Mouse (Mus musculus) MEL (cell line): ENCODE data around the gene Tspan4. TPM values are rescaled to one million over a fixed set of nuclear protein-coding genes. Genes with fewer than 3 reads are reported as not detected.

Source experiments
- DNase-seq: peaks from one replicate; pipeline ENCODE4 v3.0.0; 2011; ENCODE audit warnings: low read depth, low spot score
- H3K27ac ChIP-seq: 2 replicates; pipeline ENCODE4 v1.5.1; 2012; ENCODE audit warnings: low read depth, mild to moderate bottlenecking, control low read depth, low read length, moderate library complexity; ENCODE audit not compliant: control insufficient read depth
- H3K27me3 ChIP-seq, 2 experiments: fragments of 150-350 bp in 1 of 2; sonication (generic) in 1 of 2; 2 replicates each; pipeline ENCODE4 v1.6.1; 2012; ENCODE audit warnings: low read length in 2 of 2, mild to moderate bottlenecking in 2 of 2, improper control_type of control experiment in 1 of 2, moderate library complexity in 1 of 2; ENCODE audit not compliant: insufficient read depth in 2 of 2, control insufficient read depth in 1 of 2
- H3K36me3 ChIP-seq, 2 experiments: 2 replicates each; pipeline ENCODE4 v1.6.1; 2012 to 2014; ENCODE audit warnings: low read length in 2 of 2, improper control_type of control experiment in 1 of 2, inconsistent platforms in 1 of 2, mild to moderate bottlenecking in 1 of 2; ENCODE audit not compliant: insufficient read depth in 2 of 2, control insufficient read depth in 1 of 2
- H3K4me1 ChIP-seq, 2 experiments: fragments of 150-350 bp in 1 of 2; sonication (generic) in 1 of 2; 2 replicates each; pipeline ENCODE4 v1.6.1; 2012; ENCODE audit warnings: low read length in 2 of 2, improper control_type of control experiment in 1 of 2, mild to moderate bottlenecking in 1 of 2; ENCODE audit not compliant: insufficient read depth in 2 of 2, control insufficient read depth in 1 of 2
- H3K4me3 ChIP-seq, 2 experiments: fragments of 150-350 bp in 1 of 2; sonication (generic) in 1 of 2; 2 replicates each; pipeline ENCODE4 v1.5.1; 2012; ENCODE audit warnings: low read depth in 2 of 2, low read length in 2 of 2, mild to moderate bottlenecking in 2 of 2, moderate library complexity in 2 of 2, control low read depth in 1 of 2, improper control_type of control experiment in 1 of 2; ENCODE audit not compliant: control insufficient read depth in 1 of 2, insufficient read depth in 1 of 2
- H3K79me2 ChIP-seq: 2 replicates; pipeline ENCODE4 v1.6.1; 2012; ENCODE audit warnings: mild to moderate bottlenecking, low read length, moderate library complexity; ENCODE audit not compliant: control insufficient read depth, poor library complexity, insufficient read depth
- H3K9ac ChIP-seq: 2 replicates; pipeline ENCODE4 v1.6.1; 2012; ENCODE audit warnings: low read depth, mild to moderate bottlenecking, control low read depth, low read length, moderate library complexity; ENCODE audit not compliant: control insufficient read depth, poor library complexity, severe bottlenecking
- H3K9me3 ChIP-seq: fragments of 150-350 bp; sonication (generic); replicated peaks from 2 replicates; pipeline ENCODE4 v1.6.1; 2012; ENCODE audit warnings: mild to moderate bottlenecking, low read length, improper control_type of control experiment, moderate library complexity; ENCODE audit not compliant: insufficient read depth
- E2F4 ChIP-seq: IDR thresholded peaks from 2 replicates; pipeline ENCODE4 v1.6.1; 2011; ENCODE audit warnings: low read depth, low read length, improper control_type of control experiment, borderline replicate concordance
- ELF1 ChIP-seq: IDR thresholded peaks from 2 replicates; pipeline ENCODE4 v1.6.1; 2014; ENCODE audit warnings: low read depth, mild to moderate bottlenecking, inconsistent platforms, low read length, improper control_type of control experiment, moderate library complexity
- EP300 ChIP-seq, 2 experiments: IDR thresholded peaks; 2 replicates each; pipeline ENCODE4 v1.6.1; 2011; ENCODE audit warnings: improper control_type of control experiment in 2 of 2, low read length in 2 of 2, low read depth in 1 of 2, mild to moderate bottlenecking in 1 of 2
- GATA1 ChIP-seq: IDR thresholded peaks from 2 replicates; pipeline ENCODE4 v1.6.1; 2011; ENCODE audit warnings: low read depth, low read length, improper control_type of control experiment
- HCFC1 ChIP-seq: IDR thresholded peaks from 2 replicates; pipeline ENCODE4 v1.6.1; 2012; ENCODE audit warnings: low read depth, mild to moderate bottlenecking, inconsistent platforms, low read length, improper control_type of control experiment, moderate library complexity
- JUND ChIP-seq: IDR thresholded peaks from 2 replicates; pipeline ENCODE4 v1.6.1; 2011; ENCODE audit warnings: low read depth, mild to moderate bottlenecking, improper control_type of control experiment, low read length
- MAZ ChIP-seq: IDR thresholded peaks from 2 replicates; pipeline ENCODE4 v1.6.1; 2012; ENCODE audit warnings: low read depth, mild to moderate bottlenecking, inconsistent platforms, low read length, improper control_type of control experiment
- MYB ChIP-seq: IDR thresholded peaks from 2 replicates; pipeline ENCODE4 v1.6.1; 2011; ENCODE audit warnings: mild to moderate bottlenecking, low read depth, low read length, improper control_type of control experiment
- NELFE ChIP-seq: IDR thresholded peaks from 2 replicates; pipeline ENCODE4 v1.6.1; 2011; ENCODE audit warnings: low read depth, low read length, improper control_type of control experiment
- POLR2AphosphoS2 ChIP-seq: IDR thresholded peaks from 2 replicates; pipeline ENCODE4 v1.6.1; 2011; ENCODE audit warnings: low read length, improper control_type of control experiment
- RAD21 ChIP-seq: IDR thresholded peaks from 2 replicates; pipeline ENCODE4 v1.6.1; 2011; ENCODE audit warnings: mild to moderate bottlenecking, low read depth, low read length, improper control_type of control experiment
- RCOR1 ChIP-seq: IDR thresholded peaks from 2 replicates; pipeline ENCODE4 v1.6.1; 2012; ENCODE audit warnings: low read depth, mild to moderate bottlenecking, inconsistent platforms, low read length, improper control_type of control experiment
- SIN3A ChIP-seq: IDR thresholded peaks from 2 replicates; pipeline ENCODE4 v1.6.1; 2012; ENCODE audit warnings: low read length, improper control_type of control experiment, inconsistent platforms
- SMC3 ChIP-seq: IDR thresholded peaks from 2 replicates; pipeline ENCODE4 v1.6.1; 2011; ENCODE audit warnings: low read depth, low read length, improper control_type of control experiment
- TAL1 ChIP-seq: IDR thresholded peaks from 2 replicates; pipeline ENCODE4 v1.6.1; 2012; ENCODE audit warnings: mild to moderate bottlenecking, inconsistent platforms, low read length, moderate library complexity, mixed read lengths
- TBP ChIP-seq: IDR thresholded peaks from 2 replicates; pipeline ENCODE4 v1.8.0; 2011; ENCODE audit warnings: low read depth, low read length, improper control_type of control experiment
- TCF12 ChIP-seq: IDR thresholded peaks from 2 replicates; pipeline ENCODE4 v1.6.1; 2014; ENCODE audit warnings: low read depth, mild to moderate bottlenecking, inconsistent platforms, low read length, improper control_type of control experiment, moderate library complexity
- USF2 ChIP-seq, 2 experiments: IDR thresholded peaks; 2 replicates each; pipeline ENCODE4 v1.6.1; 2011 to 2012; ENCODE audit warnings: improper control_type of control experiment in 2 of 2, low read length in 2 of 2, borderline replicate concordance in 1 of 2, inconsistent platforms in 1 of 2, low read depth in 1 of 2, mild to moderate bottlenecking in 1 of 2; ENCODE audit not compliant: insufficient read depth in 1 of 2
- ZKSCAN1 ChIP-seq: IDR thresholded peaks from 2 replicates; pipeline ENCODE4 v1.6.1; 2012; ENCODE audit warnings: low read depth, mild to moderate bottlenecking, inconsistent platforms, low read length, improper control_type of control experiment, moderate library complexity
- ZNF384 ChIP-seq: IDR thresholded peaks from 2 replicates; pipeline ENCODE4 v1.6.1; 2012; ENCODE audit warnings: low read depth, mild to moderate bottlenecking, inconsistent platforms, low read length, improper control_type of control experiment
- polyA plus RNA-seq, 2 experiments: library from polyadenylated mRNA; stranded (reverse) in 1 of 2; unstranded in 1 of 2; fragments of >175 nt in 1 of 2; fragments of >200 nt in 1 of 2; gene quantifications; 2 replicates each; pipeline versions ENCODE4 v1.2.1 to v1.2.4; 2012; ENCODE audit warnings: low replicate concordance in 2 of 2, low read depth in 1 of 2; ENCODE audit not compliant: insufficient read length in 2 of 2, insufficient read depth in 1 of 2, missing spikeins in 1 of 2
- total RNA-seq: library from RNA; depleted of rRNA; stranded (reverse); fragments of 300-350 nt; gene quantifications from 2 replicates; pipeline ENCODE4 v1.2.3, GENCODE M21; 2012

The Tspan4 gene
- total and polyA plus RNA-seq, 3 experiments = 97.9 to 110 TPM; not detected in 1

DNA sequence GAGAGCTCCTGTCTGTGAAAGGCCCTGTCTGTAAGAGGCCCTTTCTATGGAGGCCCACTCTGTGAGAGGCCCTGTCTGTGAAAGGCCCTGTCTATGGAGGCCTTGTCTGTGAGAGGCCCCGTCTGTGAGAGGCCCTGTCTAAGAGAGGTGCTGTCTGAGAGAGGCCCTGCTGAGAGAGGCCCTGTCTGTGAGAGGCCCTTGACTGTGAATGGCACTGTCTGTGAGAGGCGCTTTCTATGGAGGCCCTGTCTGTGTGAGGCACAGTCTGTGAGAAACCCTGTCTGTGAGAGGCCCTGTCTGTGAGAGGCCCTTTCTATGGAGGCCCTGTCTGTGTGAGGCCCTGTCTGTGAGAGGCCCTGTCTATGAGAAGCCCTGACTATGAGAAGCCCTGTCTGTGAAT is 31.2 kb downstream of the Tspan4 start:
- Histone ChIP-seq H3K4me3 (no peak overlapping the region), H3K36me3 (no peaks in the 10 kb centered on the region), H3K9ac (no peak overlapping the region), H3K27me3 (no peaks in the 10 kb centered on the region), H3K27ac (no peak overlapping the region), H3K79me2 (no peaks in the 10 kb centered on the region), H3K4me1 (peaks cover 0 to 6% of the 10 kb centered on the region in 2 experiments; a peak in 2 of 4 replicates), H3K9me3 (no peaks in the 10 kb centered on the region)
- DNase-seq = no peak
- no peak for TF ChIP-seq JUND
- no peak for TF ChIP-seq ELF1
- no peak for TF ChIP-seq SMC3
- TF ChIP-seq, all 39 proteins: peak for 0

DNA sequence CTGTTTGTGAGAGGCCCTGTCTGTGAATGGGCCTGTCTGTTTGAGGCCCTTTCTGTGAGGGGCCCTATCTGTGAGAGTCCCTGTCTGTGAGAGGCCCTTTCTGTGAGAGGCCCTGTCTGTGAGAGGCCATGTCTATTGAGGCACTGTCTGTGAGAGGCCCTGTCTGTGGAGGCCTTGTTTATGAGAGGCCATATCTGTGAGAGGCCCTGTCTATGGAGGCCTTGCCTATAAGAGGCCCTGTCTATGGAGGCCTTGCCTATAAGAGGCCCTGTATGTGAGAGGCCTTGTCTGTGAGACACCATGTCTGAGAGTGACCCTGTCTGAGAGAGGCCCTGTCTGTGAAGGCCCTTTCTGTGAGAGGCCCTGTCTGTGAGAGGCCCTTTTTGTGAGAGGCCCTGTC is 33.1 kb downstream of the Tspan4 start:
- no peak for TF ChIP-seq ZKSCAN1
- TF ChIP-seq GATA1 = no peak
- no peak for TF ChIP-seq TBP
- TF ChIP-seq EP300 (IDR thresholded peaks at IDR 0.05; ENCODE audit: low read depth in 1 of 2, low read length in 2 of 2) = no peak
- TF ChIP-seq E2F4 = no peak
- TF ChIP-seq MYB = no peak
- no peak for TF ChIP-seq POLR2AphosphoS2
- TF ChIP-seq HCFC1 = no peak
- no peak for TF ChIP-seq TAL1
- TF ChIP-seq MAZ = no peak
- TF ChIP-seq TCF12 = no peak
- TF ChIP-seq SIN3A = no peak
- TF ChIP-seq ELF1 = no peak
- TF ChIP-seq USF2 (IDR thresholded peaks at IDR 0.05; ENCODE audit: borderline replicate concordance in 1 of 2, insufficient read depth in 1 of 2, low read depth in 1 of 2, low read length in 2 of 2) = no peak
- no peak for TF ChIP-seq NELFE
- no peak for TF ChIP-seq RAD21
- no peak for TF ChIP-seq RCOR1
- no peak for TF ChIP-seq ZNF384
- TF ChIP-seq, all 39 proteins: peak for 0
- no peak for DNase-seq
- Histone ChIP-seq H3K9me3 (no peaks in the 10 kb centered on the region), H3K4me1 (no peaks in the 10 kb centered on the region), H3K9ac (no peak overlapping the region), H3K36me3 (no peaks in the 10 kb centered on the region), H3K79me2 (no peaks in the 10 kb centered on the region), H3K27ac (no peak overlapping the region), H3K27me3 (no peaks in the 10 kb centered on the region), H3K4me3 (no peak overlapping the region)
